Mouse (Mus musculus) midbrain, embryonic 14.5 days (tissue): Measurements from ENCODE around the gene Chchd4. TPM values are rescaled to one million over a fixed set of nuclear protein-coding genes. Genes with fewer than 3 reads are reported as not detected.

Experiments
- ATAC-seq: fragments of 200-750 bp; cut with Nextera tagmentation; 2 replicates; pipeline ENCODE4 v1.8.0; 2017; ENCODE audit warnings: moderate number of reproducible peaks, moderate library complexity; ENCODE audit not compliant: low FRiP score, low TSS enrichment
- DNase-seq: peaks from one replicate; pipeline ENCODE4 v3.0.0-alpha.2; 2015
- H3K27ac ChIP-seq: fragments of 300-500 bp; sonication (generic); replicated peaks from 2 replicates; pipeline ENCODE4 v1.5.1; 2014; ENCODE audit warnings: mild to moderate bottlenecking, low read depth, low read length, moderate library complexity
- H3K27me3 ChIP-seq: fragments of 300-500 bp; sonication (generic); 2 replicates; pipeline ENCODE4 v1.6.1; 2014; ENCODE audit warnings: low read length, control low read depth, mixed read lengths; ENCODE audit not compliant: control insufficient read depth, insufficient read depth
- H3K36me3 ChIP-seq: fragments of 300-500 bp; sonication (generic); 2 replicates; pipeline ENCODE4 v1.6.1; 2014; ENCODE audit warnings: low read length, control low read depth; ENCODE audit not compliant: control insufficient read depth, insufficient read depth
- H3K4me1 ChIP-seq: fragments of 300-500 bp; sonication (generic); 2 replicates; pipeline ENCODE4 v1.6.1; 2014; ENCODE audit warnings: mild to moderate bottlenecking, antibody characterized with exemption, low read length, control low read depth; ENCODE audit not compliant: control insufficient read depth, insufficient read depth
- H3K4me2 ChIP-seq: fragments of 300-500 bp; sonication (generic); 2 replicates; pipeline ENCODE4 v1.6.1; 2014; ENCODE audit warnings: mild to moderate bottlenecking, low read length, moderate library complexity
- H3K4me3 ChIP-seq: fragments of 300-500 bp; sonication (generic); replicated peaks from 2 replicates; pipeline ENCODE4 v1.5.1; 2014; ENCODE audit warnings: low read depth, low read length
- H3K9ac ChIP-seq: fragments of 300-500 bp; sonication (generic); replicated peaks from 2 replicates; pipeline ENCODE4 v1.6.1; 2014; ENCODE audit warnings: mild to moderate bottlenecking, low read length, moderate library complexity
- H3K9me3 ChIP-seq: fragments of 300-500 bp; sonication (generic); 2 replicates; pipeline ENCODE4 v1.6.1; 2016; ENCODE audit warnings: low read length, control low read depth, mixed read lengths; ENCODE audit not compliant: control insufficient read depth
- WGBS: fragments of 180-500 bp; shearing (Covaris S2); extraction: QIAGEN DNeasy Blood & Tissue Kit; methylation state at CpG from one replicate; pipeline ENCODE4 v1.1.7; 2014; 5-methylcytosine and 5-hydroxymethylcytosine counted together
- polyA plus RNA-seq: library from polyadenylated mRNA; unstranded; fragments of >200 nt; fragmentation: Nextera tagmentation; extraction: Ambion mirVana; gene quantifications from 2 replicates; pipeline ENCODE4 v1.2.1, GENCODE M21; 2014

Chchd4 gene
- polyA plus RNA-seq, result 31.6 and 38.9 TPM in 2 replicates

DNA sequence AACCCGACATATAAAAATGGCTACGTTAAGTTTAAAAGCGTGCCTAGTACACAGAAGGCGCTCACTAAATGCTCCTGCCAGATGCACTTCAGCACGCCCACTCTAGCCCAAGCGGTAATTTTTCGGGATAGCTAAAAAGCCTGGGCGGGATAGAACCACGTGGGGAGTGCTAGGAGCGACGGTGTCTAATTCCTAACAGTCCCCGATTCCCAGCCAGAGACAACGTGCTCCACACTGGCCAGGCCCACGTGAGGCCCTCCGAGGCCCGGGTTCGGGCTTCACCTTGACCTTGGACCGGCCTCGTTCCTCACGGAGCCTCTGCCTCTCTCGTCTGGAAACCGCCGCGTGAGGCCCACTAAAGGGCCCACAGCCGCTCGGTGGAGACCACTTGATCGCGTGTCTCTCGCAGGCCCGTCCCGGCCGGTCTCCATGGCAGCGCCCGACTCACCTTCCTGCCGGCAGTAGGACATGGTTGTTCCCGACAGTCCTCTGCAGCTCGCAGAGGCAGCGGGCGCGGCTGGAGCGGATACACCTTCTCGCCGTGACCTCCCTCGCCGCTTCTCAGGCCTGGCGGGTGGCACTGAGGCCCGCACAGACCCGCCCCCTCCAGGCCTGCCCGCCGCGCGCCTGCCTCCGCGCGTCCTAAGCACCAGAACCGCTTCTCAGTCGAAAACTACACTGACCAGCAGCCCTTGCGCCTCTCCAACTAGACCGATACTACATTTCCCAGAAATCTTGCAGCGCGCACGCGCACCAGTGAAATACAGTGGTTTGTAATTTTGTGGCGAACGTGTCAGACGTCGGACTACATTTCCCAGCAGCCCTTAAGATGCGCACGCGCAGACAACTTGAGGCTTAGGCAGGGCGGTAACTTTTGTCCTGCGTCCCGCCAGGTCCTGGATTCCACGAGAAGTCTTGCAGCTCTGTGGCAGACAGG, at the start of gene Chchd4, which contains the start of gene Tmem43:
Gene Chchd4, minus strand, starts transcription at position 679 of the 937 bp plus-strand sequence.
Gene Tmem43, plus strand, starts transcription at position 836 of the 937 bp plus-strand sequence.
- peak within 1 kb of the TSS; percentile 77 for H3K4me3 ChIP-seq
- no peaks in the 10 kb centered on the region for H3K9me3 ChIP-seq
- H3K9ac ChIP-seq, result peak within 1 kb of the TSS; percentile 77
- peak within 1 kb of the TSS; percentile 77 for H3K4me2 ChIP-seq
- no peaks in the 10 kb centered on the region for H3K27me3 ChIP-seq
- DNase-seq (peak; percentile 100), ATAC-seq (peak; percentile 96)
- peaks cover 21% of the 10 kb centered on the region for H3K36me3 ChIP-seq
- H3K27ac ChIP-seq, result peak within 1 kb of the TSS; percentile 77
- H3K4me1 ChIP-seq, result peaks cover 14% of the 10 kb centered on the region
- under 1% methylated on average over 74 of the region's 74 CpGs for WGBS

DNA sequence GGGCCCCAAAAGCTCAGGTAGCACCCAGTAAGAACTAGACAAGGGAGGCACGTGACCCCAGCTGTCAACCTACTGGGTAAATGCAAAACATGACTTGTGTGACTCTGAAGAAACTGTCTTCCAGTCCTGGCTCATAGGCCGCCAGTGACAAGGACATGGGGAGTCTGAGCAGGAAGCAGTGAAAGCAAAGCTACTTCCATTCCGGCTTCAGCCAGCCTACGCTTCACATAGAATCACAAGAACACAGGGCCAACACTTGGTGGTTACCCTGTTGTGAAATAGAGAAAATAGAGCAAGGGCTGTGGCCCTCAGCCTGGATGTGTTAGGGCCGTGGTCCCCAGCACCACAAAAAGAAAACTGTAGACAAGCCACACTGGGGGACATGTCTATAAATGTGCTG, 49.5 kb upstream of the Chchd4 start:
- no peak for ATAC-seq
- H3K27ac ChIP-seq, result no peak overlapping the region
- H3K9ac ChIP-seq, result no peak overlapping the region

DNA sequence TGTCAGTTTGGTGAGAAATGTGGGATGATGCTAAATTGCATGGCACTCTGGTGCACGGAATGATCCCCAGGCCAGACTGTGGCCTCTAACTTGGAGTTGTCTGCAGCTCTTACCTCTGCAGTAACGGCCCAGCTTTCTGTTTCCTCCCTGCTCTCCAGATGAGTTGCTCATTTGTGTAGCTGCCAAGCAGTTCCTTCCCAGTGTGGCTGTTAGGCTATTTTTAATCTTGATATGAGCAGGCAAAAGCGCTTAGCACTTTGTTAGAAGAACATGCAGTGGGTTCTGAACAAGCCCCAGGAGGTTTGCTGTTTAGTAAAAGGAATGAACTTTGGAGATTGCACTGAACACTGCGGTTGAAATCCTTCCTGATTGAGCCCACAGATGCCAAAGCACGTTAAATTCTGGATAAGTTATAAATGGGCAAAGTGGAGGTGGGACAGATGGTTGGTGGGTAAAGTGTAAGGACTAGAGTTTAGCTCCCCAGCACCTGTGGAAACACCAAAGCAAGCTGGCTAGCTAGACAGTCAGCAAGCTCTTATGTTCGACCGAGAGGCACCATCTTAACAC, 45.2 kb upstream of the Chchd4 start:
- no peak for ATAC-seq
- no peaks in the 10 kb centered on the region for H3K9me3 ChIP-seq
- H3K4me2 ChIP-seq, result no peak overlapping the region
- no peaks in the 10 kb centered on the region for H3K27me3 ChIP-seq
- no peak for DNase-seq
- no peak overlapping the region for H3K27ac ChIP-seq
- H3K4me1 ChIP-seq, result peaks cover 17% of the 10 kb centered on the region
- no peak overlapping the region for H3K4me3 ChIP-seq
- WGBS, result 94% methylated on average over 7 of the region's 7 CpGs
- peaks cover 57% of the 10 kb centered on the region for H3K36me3 ChIP-seq
- no peak overlapping the region for H3K9ac ChIP-seq

More for the DNA sequence above, 49.5 kb upstream of the Chchd4 start:
- Histone ChIP-seq H3K36me3 (peaks cover 71% of the 10 kb centered on the region), H3K27me3 (no peaks in the 10 kb centered on the region), H3K4me1 (no peaks in the 10 kb centered on the region), H3K9me3 (no peaks in the 10 kb centered on the region), H3K4me3 (no peak overlapping the region), H3K4me2 (no peak overlapping the region)
- no peak for DNase-seq
- 92% methylated on average over 5 of the region's 5 CpGs for WGBS

- Histone ChIP-seq H3K4me1 (peaks cover 17% of the 10 kb centered on the region), H3K27me3 (no peaks in the 10 kb centered on the region), H3K9me3 (no peaks in the 10 kb centered on the region), H3K4me2 (peak within 1 kb of the TSS; percentile 87), H3K9ac (peak within 1 kb of the TSS; percentile 81), H3K36me3 (peaks cover 32% of the 10 kb centered on the region), H3K27ac (peak within 1 kb of the TSS; percentile 76), H3K4me3 (peak within 1 kb of the TSS; percentile 77)
- DNase-seq (peak; percentile 98), ATAC-seq (peak; percentile 97)
- under 1% methylated on average over 80 of the region's 80 CpGs for WGBS
Measured at GRCm38 (mm10) chr6:91515545-91516449, 42.5 kb upstream of the Chchd4 start, which contains the start of the genes Xpc and Lsm3. Gene Xpc, minus strand, starts transcription at chr6:91515888. Gene Lsm3, plus strand, starts transcription at chr6:91515928.

- peaks cover 28% of the 10 kb centered on the region for H3K36me3 ChIP-seq
- H3K27ac ChIP-seq, result no peak overlapping the region; the same call in 1 of the 2 replicates
- WGBS, result 33% methylated on average over 10 of the region's 10 CpGs
- peak overlapping the region; percentile 81 for H3K9ac ChIP-seq
- peak overlapping the region; percentile 77 for H3K4me3 ChIP-seq
- H3K4me2 ChIP-seq, result peak overlapping the region; percentile 87
- H3K4me1 ChIP-seq, result peaks cover 17% of the 10 kb centered on the region
- no peaks in the 10 kb centered on the region for H3K9me3 ChIP-seq
- DNase-seq (no peak), ATAC-seq (no peak)
- no peaks in the 10 kb centered on the region for H3K27me3 ChIP-seq
Measured at GRCm38 (mm10) chr6:91514737-91515362, 41.5 kb upstream of the Chchd4 start.

DNA sequence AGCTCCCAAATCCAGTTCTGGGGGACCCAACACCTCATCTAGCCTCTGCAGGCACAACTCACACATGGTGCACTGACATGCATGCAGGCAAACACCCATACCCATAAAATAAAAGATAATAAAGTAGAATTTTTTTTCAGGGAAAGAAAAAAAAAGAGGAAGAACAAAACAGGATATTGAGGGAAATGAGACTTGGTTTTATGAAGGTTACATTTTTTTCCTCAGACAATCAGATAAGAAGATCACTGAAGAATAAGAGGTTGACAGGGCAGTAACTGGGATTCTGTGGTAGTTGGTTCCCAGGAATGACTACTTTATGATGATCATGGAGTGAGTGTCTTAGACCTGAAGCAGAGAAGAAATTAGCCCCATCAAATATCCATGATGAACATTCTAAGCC, 40.8 kb upstream of the Chchd4 start:
- Histone ChIP-seq H3K4me3 (no peak overlapping the region), H3K4me2 (peak overlapping the region; percentile 87; the same call in 1 of the 2 replicates), H3K4me1 (peaks cover 17% of the 10 kb centered on the region), H3K9ac (peak overlapping the region; percentile 81; the same call in 1 of the 2 replicates), H3K36me3 (peaks cover 21% of the 10 kb centered on the region), H3K27me3 (no peaks in the 10 kb centered on the region), H3K27ac (no peak overlapping the region), H3K9me3 (no peaks in the 10 kb centered on the region)
- DNase-seq (no peak), ATAC-seq (no peak)

DNA sequence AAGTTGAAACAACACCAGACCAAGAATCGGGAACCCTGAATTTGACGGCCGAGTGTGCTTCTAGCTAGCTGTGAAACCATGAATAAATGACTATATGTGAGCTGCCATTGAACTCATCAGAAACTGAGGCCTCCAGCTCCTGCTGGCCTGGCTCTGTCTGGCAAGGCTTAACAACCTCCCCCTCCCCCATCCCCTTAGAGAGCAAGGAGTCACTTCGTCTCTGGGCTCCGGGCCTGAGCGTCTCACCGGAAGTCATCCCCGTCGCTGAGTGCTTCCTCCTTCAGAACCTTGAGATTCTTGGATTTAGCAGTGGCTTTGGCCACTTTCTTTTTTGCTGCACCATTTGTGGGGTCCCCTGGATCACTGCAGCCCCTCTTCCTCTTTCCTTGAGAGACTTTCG, 36.9 kb upstream of the Chchd4 start:
- Histone ChIP-seq H3K4me3 (no peak overlapping the region), H3K9ac (no peak overlapping the region), H3K4me2 (no peak overlapping the region), H3K36me3 (peaks cover 46% of the 10 kb centered on the region), H3K9me3 (no peaks in the 10 kb centered on the region), H3K27me3 (no peaks in the 10 kb centered on the region), H3K4me1 (peaks cover 9% of the 10 kb centered on the region), H3K27ac (no peak overlapping the region)
- ATAC-seq, result no peak
- DNase-seq, result no peak
- 89% methylated on average over 10 of the region's 10 CpGs for WGBS

DNA sequence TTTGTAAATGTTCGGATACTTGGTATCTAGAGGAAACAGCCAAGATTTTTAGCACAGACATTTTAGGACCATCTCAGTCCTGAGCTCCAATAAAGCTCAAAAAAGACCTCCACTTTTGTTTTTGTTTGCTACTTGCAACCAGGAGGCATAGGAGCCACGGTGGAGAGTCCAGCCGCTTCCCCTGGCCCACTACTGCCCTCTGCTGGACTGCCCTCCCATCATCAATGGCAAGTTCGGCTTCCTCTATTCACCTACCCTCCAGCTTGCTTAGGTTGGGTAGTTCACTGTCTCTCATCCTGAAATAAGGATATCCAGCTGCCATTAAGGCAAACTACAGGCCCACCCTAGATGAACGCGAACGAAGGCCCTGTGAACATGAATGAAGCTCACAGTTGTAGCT, 36.0 kb upstream of the Chchd4 start:
- no peaks in the 10 kb centered on the region for H3K9me3 ChIP-seq
- DNase-seq, result peak; percentile 71
- no peak overlapping the region for H3K4me3 ChIP-seq
- H3K4me1 ChIP-seq, result peaks cover under 1% of the 10 kb centered on the region; the same call in 1 of the 2 replicates
- 41% methylated on average over 7 of the region's 7 CpGs for WGBS
- H3K27me3 ChIP-seq, result no peaks in the 10 kb centered on the region
- H3K9ac ChIP-seq, result no peak overlapping the region
- H3K27ac ChIP-seq, result no peak overlapping the region
- no peak overlapping the region for H3K4me2 ChIP-seq
- peaks cover 55% of the 10 kb centered on the region for H3K36me3 ChIP-seq
- ATAC-seq, result no peak
